In the genomic region with DNA sequence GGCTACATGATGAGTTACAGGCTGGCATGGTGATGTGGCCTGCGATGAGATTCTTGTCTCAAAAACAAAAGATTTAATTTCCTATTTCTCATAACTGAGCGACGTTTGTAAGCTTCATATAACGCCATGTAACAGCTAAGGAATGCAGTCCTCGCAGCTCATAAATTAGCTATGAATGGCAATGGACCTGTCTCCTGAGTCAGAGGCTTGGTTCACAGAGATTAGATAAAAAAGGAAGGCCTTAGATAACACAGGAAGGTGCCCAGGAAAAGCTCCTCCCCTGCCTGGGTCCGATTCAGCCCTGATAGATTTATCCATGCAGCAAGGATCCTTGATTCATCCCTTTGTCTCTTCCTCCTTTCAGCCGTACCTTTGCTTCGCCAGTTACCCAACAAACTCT, we compare ENCODE assay signal across 16 mouse cellular contexts.
"Had no signal": no experiment of that assay in that cellular context is flagged by ENCODE, and none has a peak within 500 bp of the region (broad histone marks: within the 10 kb centered on the region; RNA-seq: fewer than 3 reads in every experiment).

No protein-coding gene starts in this region.

- H3K9me3 ChIP-seq: limb, embryonic 13.5 days; midbrain, embryonic 10.5 days; neural tube, embryonic 15.5 days had no signal

- H3K27ac ChIP-seq: layer of hippocampus, adult 2 months; limb, embryonic 13.5 days; liver, embryonic 14.5 days; midbrain, embryonic 10.5 days; neural tube, embryonic 15.5 days had no signal

- H3K4me3 ChIP-seq: layer of hippocampus, adult 2 months; limb, embryonic 13.5 days; midbrain, embryonic 10.5 days; myocyte; neural tube, embryonic 15.5 days had no signal

- H3K4me2 ChIP-seq: limb, embryonic 13.5 days; neural tube, embryonic 15.5 days had no signal

- H3K9ac ChIP-seq: limb, embryonic 13.5 days; liver, embryonic 14.5 days; neural tube, embryonic 15.5 days had no signal

- H3K4me1 ChIP-seq: midbrain, embryonic 10.5 days had no signal

- DNase-seq: kidney, postnatal 10 days; kidney, postnatal 4 days; left cerebral cortex, postnatal 4 days; lung, adult 18-20 months; lung, postnatal 10 days; lung, postnatal 4 days; midbrain, embryonic 14.5 days; right cerebral cortex, adult 18-20 months; thymus, adult 18-20 months; thymus, postnatal 25 days had no signal

- H3K36me3 ChIP-seq: limb, embryonic 13.5 days; midbrain, embryonic 10.5 days; neural tube, embryonic 15.5 days had no signal
